Mouse (Mus musculus) forebrain, embryonic 16.5 days (tissue): Measurements from ENCODE around the gene Ube2cbp. TPM values are rescaled to one million over a fixed set of nuclear protein-coding genes. Genes with fewer than 3 reads are reported as not detected.

Experiments used
- ATAC-seq: fragments of 200-750 bp; cut with Nextera tagmentation; 2 replicates; pipeline ENCODE4 v1.8.0; 2017; ENCODE audit warnings: mild to moderate bottlenecking, moderate library complexity
- H3K27ac ChIP-seq: fragments of 300-500 bp; sonication (generic); 2 replicates; pipeline ENCODE4 v1.5.1; 2014; ENCODE audit warnings: low read length, control low read depth
- H3K27me3 ChIP-seq: fragments of 300-500 bp; sonication (generic); replicated peaks from 2 replicates; pipeline ENCODE4 v1.6.1; 2014; ENCODE audit warnings: low read length; ENCODE audit not compliant: control insufficient read depth, insufficient read depth
- H3K36me3 ChIP-seq: fragments of 300-500 bp; sonication (generic); 2 replicates; pipeline ENCODE4 v1.6.1; 2014; ENCODE audit not compliant: control insufficient read depth, insufficient read depth
- H3K4me1 ChIP-seq: fragments of 300-500 bp; sonication (generic); replicated peaks from 2 replicates; pipeline ENCODE4 v1.6.1; 2014; ENCODE audit warnings: low read length; ENCODE audit not compliant: control insufficient read depth, insufficient read depth
- H3K4me2 ChIP-seq: fragments of 300-500 bp; sonication (generic); 2 replicates; pipeline ENCODE4 v1.6.1; 2014; ENCODE audit warnings: mild to moderate bottlenecking, low read length, control low read depth
- H3K4me3 ChIP-seq: fragments of 300-500 bp; sonication (generic); replicated peaks from 2 replicates; pipeline ENCODE4 v1.5.1; 2014; ENCODE audit warnings: mild to moderate bottlenecking, low read length, control low read depth
- H3K9ac ChIP-seq: fragments of 300-500 bp; sonication (generic); replicated peaks from 2 replicates; pipeline ENCODE4 v1.6.1; 2014; ENCODE audit warnings: low read depth, low read length, control low read depth
- H3K9me3 ChIP-seq: fragments of 300-500 bp; sonication (generic); 2 replicates; pipeline ENCODE4 v1.6.1; 2016; ENCODE audit warnings: low read length; ENCODE audit not compliant: control insufficient read depth
- WGBS: fragments of 180-500 bp; shearing (Covaris S2); extraction: QIAGEN DNeasy Blood & Tissue Kit; methylation state at CpG from one replicate; pipeline ENCODE4 v1.1.7; 2014; 5-methylcytosine and 5-hydroxymethylcytosine counted together
- polyA plus RNA-seq: library from polyadenylated mRNA; unstranded; fragments of >200 nt; fragmentation: Nextera tagmentation; extraction: Ambion mirVana; gene quantifications from 2 replicates; pipeline ENCODE4 v1.2.1, GENCODE M21; 2015

Ube2cbp gene
- polyA plus RNA-seq, 1 experiment from 2014 or later = 5.1 TPM

DNA sequence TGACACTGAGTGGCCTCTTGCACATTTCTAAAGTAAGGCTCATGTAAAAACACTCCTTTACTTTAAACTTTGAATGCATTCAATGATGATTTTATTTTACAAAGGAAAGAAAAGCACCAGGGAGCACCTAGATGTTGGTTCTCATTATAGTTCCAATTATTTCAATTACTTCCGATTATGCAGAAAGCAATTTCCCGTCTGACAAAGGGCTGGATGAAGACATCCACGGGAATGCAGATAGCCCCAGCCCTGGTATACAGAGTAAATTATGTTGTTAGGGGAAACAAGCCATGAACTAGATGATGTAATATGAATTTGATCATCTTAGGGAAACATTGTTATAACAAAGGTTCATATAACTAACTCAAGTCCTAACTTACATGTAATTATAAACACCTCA lies 113.3 kb downstream of the Ube2cbp start:
- ATAC-seq = no peak
- WGBS = 26% methylated on average over 3 of the region's 3 CpGs

DNA sequence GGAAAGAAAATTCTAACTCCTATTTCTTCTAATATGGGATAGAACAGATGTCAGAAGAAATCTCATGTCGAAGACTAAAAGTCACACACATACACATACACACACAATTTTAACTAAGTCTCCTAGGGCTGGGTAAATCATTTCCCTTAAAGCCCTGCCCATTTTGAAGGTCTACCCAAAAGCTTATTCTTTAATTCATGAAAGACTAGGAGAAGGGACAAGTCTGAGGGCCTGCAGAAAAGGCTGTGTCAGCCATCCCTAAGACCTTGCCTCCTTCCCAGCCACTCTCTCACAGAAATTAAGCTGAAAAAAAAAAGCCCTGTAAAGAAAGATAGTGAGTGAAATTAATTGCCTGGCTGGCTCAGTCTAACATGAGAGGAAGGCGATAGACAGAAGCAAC lies 128.0 kb downstream of the Ube2cbp start:
- no peak for ATAC-seq
- Histone ChIP-seq H3K27me3 (no peaks in the 10 kb centered on the region), H3K36me3 (no peaks in the 10 kb centered on the region), H3K9ac (no peak overlapping the region), H3K4me1 (peaks cover 3% of the 10 kb centered on the region; the same call in 1 of the 2 replicates), H3K4me3 (no peak overlapping the region), H3K4me2 (no peak overlapping the region), H3K27ac (no peak overlapping the region), H3K9me3 (no peaks in the 10 kb centered on the region)
- 58% methylated on average over 2 of the region's 2 CpGs for WGBS

More for the DNA sequence above, 113.3 kb downstream of the Ube2cbp start:
- no peaks in the 10 kb centered on the region for H3K9me3 ChIP-seq
- no peak overlapping the region for H3K9ac ChIP-seq
- no peaks in the 10 kb centered on the region for H3K4me1 ChIP-seq
- no peak overlapping the region for H3K4me3 ChIP-seq
- no peak overlapping the region for H3K27ac ChIP-seq
- H3K4me2 ChIP-seq = no peak overlapping the region
- H3K27me3 ChIP-seq = no peaks in the 10 kb centered on the region
- no peaks in the 10 kb centered on the region for H3K36me3 ChIP-seq

GRCm38 (mm10) chr9:86336361-86336760 lies 128.4 kb downstream of the Ube2cbp start:
- no peaks in the 10 kb centered on the region for H3K36me3 ChIP-seq
- no peak overlapping the region for H3K4me3 ChIP-seq
- ATAC-seq = no peak
- peaks cover 3% of the 10 kb centered on the region; the same call in 1 of the 2 replicates for H3K4me1 ChIP-seq
- no peaks in the 10 kb centered on the region for H3K27me3 ChIP-seq
- WGBS = 74% methylated on average over 3 of the region's 3 CpGs
- no peak overlapping the region for H3K9ac ChIP-seq
- H3K4me2 ChIP-seq = no peak overlapping the region
- no peak overlapping the region for H3K27ac ChIP-seq
- H3K9me3 ChIP-seq = no peaks in the 10 kb centered on the region

DNA sequence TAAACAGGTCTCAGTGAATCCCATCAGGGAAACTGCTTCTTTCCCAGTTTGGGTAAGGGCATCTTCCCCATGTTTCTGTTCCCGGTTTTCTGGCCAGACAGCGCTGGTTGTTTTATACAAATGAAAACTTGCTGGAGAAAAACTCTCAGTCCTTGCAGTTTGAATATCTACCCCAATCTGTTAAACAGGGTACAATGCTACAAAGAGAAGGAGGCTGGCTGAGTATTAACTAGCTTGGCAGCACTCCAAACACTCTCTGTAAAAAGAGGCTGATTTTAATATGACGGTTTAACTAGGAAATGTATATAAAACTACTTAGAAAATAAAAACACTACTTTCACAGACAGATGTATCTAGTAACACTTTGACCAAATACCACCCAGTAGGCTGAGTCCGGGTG lies 129.2 kb downstream of the Ube2cbp start:
- WGBS = 20% methylated on average over 4 of the region's 4 CpGs
- no peak overlapping the region for H3K27ac ChIP-seq
- ATAC-seq = peak; percentile 63

GRCm38 (mm10) chr9:86334357-86334756 lies 130.4 kb downstream of the Ube2cbp start:
- Histone ChIP-seq H3K9me3 (no peaks in the 10 kb centered on the region), H3K4me3 (no peak overlapping the region)
- ATAC-seq = no peak

More for the DNA sequence above, 129.2 kb downstream of the Ube2cbp start:
- no peaks in the 10 kb centered on the region for H3K27me3 ChIP-seq
- H3K4me1 ChIP-seq = peaks cover 3% of the 10 kb centered on the region; the same call in 1 of the 2 replicates
- no peaks in the 10 kb centered on the region for H3K9me3 ChIP-seq
- H3K4me2 ChIP-seq = no peak overlapping the region
- no peak overlapping the region for H3K4me3 ChIP-seq
- H3K36me3 ChIP-seq = no peaks in the 10 kb centered on the region
- H3K9ac ChIP-seq = no peak overlapping the region

GRCm38 (mm10) chr9:86330591-86330990 lies 134.2 kb downstream of the Ube2cbp start:
- H3K27me3 ChIP-seq = no peaks in the 10 kb centered on the region
- H3K27ac ChIP-seq = no peak overlapping the region
- no peak overlapping the region for H3K4me2 ChIP-seq
- WGBS = 4% methylated on average over 3 of the region's 3 CpGs
- no peak overlapping the region for H3K9ac ChIP-seq
- H3K9me3 ChIP-seq = no peaks in the 10 kb centered on the region
- H3K4me1 ChIP-seq = peaks cover 2% of the 10 kb centered on the region; the same call in 1 of the 2 replicates
- H3K4me3 ChIP-seq = no peak overlapping the region
- H3K36me3 ChIP-seq = no peaks in the 10 kb centered on the region
- no peak for ATAC-seq

More at GRCm38 (mm10) chr9:86334357-86334756, 130.4 kb downstream of the Ube2cbp start:
- Histone ChIP-seq H3K27ac (no peak overlapping the region), H3K4me1 (peaks cover 3% of the 10 kb centered on the region; the same call in 1 of the 2 replicates), H3K4me2 (no peak overlapping the region), H3K36me3 (no peaks in the 10 kb centered on the region), H3K27me3 (no peaks in the 10 kb centered on the region), H3K9ac (no peak overlapping the region)
- 91% methylated on average over 5 of the region's 5 CpGs for WGBS

DNA sequence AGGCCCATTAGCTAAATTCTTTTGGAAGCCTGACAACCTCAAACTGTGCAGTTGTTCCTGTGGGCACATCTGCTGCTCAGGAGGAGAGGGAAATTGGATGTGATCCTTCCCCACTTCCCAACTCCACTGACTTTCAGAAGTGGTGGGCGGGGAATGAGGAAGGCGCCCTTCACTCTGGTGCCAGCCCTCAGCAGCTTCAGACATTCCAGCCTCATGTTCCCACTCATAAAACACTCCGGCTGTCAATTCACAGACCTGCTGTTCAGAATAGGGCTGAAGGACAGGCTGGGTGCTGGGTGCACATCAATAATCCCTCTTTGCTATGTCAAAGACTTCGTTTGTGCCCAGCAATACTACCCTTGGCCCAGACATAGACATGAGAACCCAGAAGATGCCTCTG lies 136.5 kb downstream of the Ube2cbp start:
- no peak overlapping the region for H3K4me2 ChIP-seq
- H3K27me3 ChIP-seq = no peaks in the 10 kb centered on the region
- no peak overlapping the region for H3K9ac ChIP-seq
- no peak overlapping the region for H3K27ac ChIP-seq
- 75% methylated on average over 4 of the region's 4 CpGs for WGBS
- no peaks in the 10 kb centered on the region for H3K4me1 ChIP-seq
- no peaks in the 10 kb centered on the region for H3K9me3 ChIP-seq
- ATAC-seq = no peak
- H3K36me3 ChIP-seq = no peaks in the 10 kb centered on the region
- no peak overlapping the region for H3K4me3 ChIP-seq

- Histone ChIP-seq H3K4me1 (no peaks in the 10 kb centered on the region), H3K27me3 (no peaks in the 10 kb centered on the region), H3K4me2 (no peak overlapping the region), H3K9me3 (no peaks in the 10 kb centered on the region), H3K27ac (no peak overlapping the region), H3K36me3 (no peaks in the 10 kb centered on the region), H3K4me3 (no peak overlapping the region), H3K9ac (no peak overlapping the region)
- 57% methylated on average over 3 of the region's 3 CpGs for WGBS
- ATAC-seq = no peak
Observed at GRCm38 (mm10) chr9:86327341-86327740, 137.4 kb downstream of the Ube2cbp start.

DNA sequence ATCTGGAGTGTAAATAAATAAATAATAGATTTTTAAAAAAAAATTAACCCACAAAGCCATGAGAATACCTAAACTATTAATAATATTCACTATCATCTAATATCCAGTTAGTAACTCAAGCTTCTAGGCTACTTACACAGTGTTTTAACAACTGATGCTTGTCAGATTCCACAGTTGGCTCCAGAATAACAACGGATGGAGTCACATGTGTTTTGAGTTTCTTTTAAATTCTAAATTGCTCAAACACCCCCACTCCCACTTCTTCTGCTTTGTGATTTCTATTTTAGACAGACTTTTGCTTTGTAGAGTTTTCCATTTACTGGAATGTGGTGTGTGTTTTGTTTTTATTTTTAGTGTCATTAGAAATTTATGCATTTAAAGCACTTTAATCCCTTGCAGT lies 140.0 kb downstream of the Ube2cbp start:
- H3K9me3 ChIP-seq = no peaks in the 10 kb centered on the region
- peaks cover 2% of the 10 kb centered on the region; the same call in 1 of the 2 replicates for H3K4me1 ChIP-seq
- no peaks in the 10 kb centered on the region for H3K27me3 ChIP-seq
- WGBS = 69% methylated on average over 1 of the region's 1 CpGs
- no peak overlapping the region for H3K9ac ChIP-seq
- H3K36me3 ChIP-seq = no peaks in the 10 kb centered on the region
- H3K4me2 ChIP-seq = no peak overlapping the region
- ATAC-seq = no peak
- no peak overlapping the region for H3K4me3 ChIP-seq
- H3K27ac ChIP-seq = no peak overlapping the region
